Mouse (Mus musculus) neural tube, embryonic 13.5 days (tissue): ENCODE data around the gene Olfr1013. TPM values are rescaled to one million over a fixed set of nuclear protein-coding genes. Genes with fewer than 3 reads are reported as not detected.

Experiments
- ATAC-seq: fragments of 200-750 bp; cut with Nextera tagmentation; 2 replicates; pipeline ENCODE4 v1.8.0; 2017; ENCODE audit warnings: low read depth, mild to moderate bottlenecking, moderate TSS enrichment, moderate library complexity
- H3K27ac ChIP-seq: fragments of 300-500 bp; sonication (generic); replicated peaks from 2 replicates; pipeline ENCODE4 v1.5.1; 2015; ENCODE audit warnings: moderate library complexity, mild to moderate bottlenecking, inconsistent platforms
- H3K27me3 ChIP-seq: fragments of 300-500 bp; sonication (generic); 2 replicates; pipeline ENCODE4 v1.6.1; 2015; ENCODE audit warnings: mild to moderate bottlenecking, inconsistent platforms
- H3K36me3 ChIP-seq: fragments of 300-500 bp; sonication (generic); 2 replicates; pipeline ENCODE4 v1.6.1; 2015; ENCODE audit warnings: mild to moderate bottlenecking, inconsistent platforms
- H3K4me1 ChIP-seq: fragments of 300-500 bp; sonication (generic); replicated peaks from 2 replicates; pipeline ENCODE4 v1.6.1; 2015; ENCODE audit warnings: inconsistent platforms
- H3K4me2 ChIP-seq: fragments of 300-500 bp; sonication (generic); 2 replicates; pipeline ENCODE4 v1.6.1; 2015; ENCODE audit warnings: inconsistent platforms, mild to moderate bottlenecking, moderate library complexity
- H3K4me3 ChIP-seq: fragments of 300-500 bp; sonication (generic); 2 replicates; pipeline ENCODE4 v1.5.1; 2015; ENCODE audit warnings: mild to moderate bottlenecking, inconsistent platforms
- H3K9ac ChIP-seq: fragments of 300-500 bp; sonication (generic); 2 replicates; pipeline ENCODE4 v1.6.1; 2015; ENCODE audit warnings: moderate library complexity, mild to moderate bottlenecking, inconsistent platforms
- H3K9me3 ChIP-seq: fragments of 300-500 bp; sonication (generic); 2 replicates; pipeline ENCODE4 v1.6.1; 2016; ENCODE audit warnings: inconsistent platforms
- WGBS: fragments of 180-500 bp; shearing (Covaris S2); methylation state at CpG from one replicate; pipeline ENCODE4 v1.1.7; 2015; 5-methylcytosine and 5-hydroxymethylcytosine counted together
- polyA plus RNA-seq: library from polyadenylated mRNA; unstranded; fragments of >200 nt; fragmentation: Nextera tagmentation; extraction: Ambion mirVana; gene quantifications from 2 replicates; pipeline ENCODE4 v1.2.1, GENCODE M21; 2015

Olfr1013 gene
- not detected in 2 replicates for polyA plus RNA-seq

GRCm38 (mm10) chr2:85766798-85767197, at the start of gene Olfr1013:
Gene Olfr1013 (plus strand): TSS chr2:85767098.
- no peak within 1 kb of the TSS for H3K4me3 ChIP-seq
- no peak within 1 kb of the TSS for H3K27ac ChIP-seq
- H3K4me2 ChIP-seq = no peak within 1 kb of the TSS
- H3K9ac ChIP-seq = no peak within 1 kb of the TSS
- no peaks in the 10 kb centered on the region for H3K9me3 ChIP-seq
- H3K36me3 ChIP-seq = no peaks in the 10 kb centered on the region
- ATAC-seq = no peak
- H3K4me1 ChIP-seq = no peaks in the 10 kb centered on the region
- H3K27me3 ChIP-seq = no peaks in the 10 kb centered on the region

GRCm38 (mm10) chr2:85725793-85726192, 41.1 kb upstream of the Olfr1013 start:
- Histone ChIP-seq H3K4me3 (no peak overlapping the region), H3K4me2 (no peak overlapping the region), H3K9me3 (no peaks in the 10 kb centered on the region), H3K4me1 (no peaks in the 10 kb centered on the region), H3K27me3 (no peaks in the 10 kb centered on the region), H3K9ac (no peak overlapping the region), H3K36me3 (no peaks in the 10 kb centered on the region), H3K27ac (no peak overlapping the region)
- 13% methylated on average over 3 of the region's 3 CpGs for WGBS
- ATAC-seq = no peak

GRCm38 (mm10) chr2:85753822-85754221, 13.1 kb upstream of the Olfr1013 start:
- no peak for ATAC-seq
- Histone ChIP-seq H3K4me3 (no peak overlapping the region), H3K27me3 (no peaks in the 10 kb centered on the region), H3K4me1 (no peaks in the 10 kb centered on the region), H3K27ac (no peak overlapping the region), H3K9ac (no peak overlapping the region), H3K9me3 (no peaks in the 10 kb centered on the region), H3K36me3 (no peaks in the 10 kb centered on the region), H3K4me2 (no peak overlapping the region)
- WGBS = 88% methylated on average over 4 of the region's 4 CpGs

GRCm38 (mm10) chr2:85762666-85763065, 4.2 kb upstream of the Olfr1013 start, which contains the start of gene Olfr1012:
Gene Olfr1012 (minus strand): TSS chr2:85762766.
- ATAC-seq = no peak
- H3K4me2 ChIP-seq = no peak within 1 kb of the TSS
- no peaks in the 10 kb centered on the region for H3K36me3 ChIP-seq
- WGBS = 56% methylated on average over 1 of the region's 1 CpGs
- no peak within 1 kb of the TSS for H3K4me3 ChIP-seq
- no peak within 1 kb of the TSS for H3K9ac ChIP-seq
- H3K9me3 ChIP-seq = no peaks in the 10 kb centered on the region
- H3K27me3 ChIP-seq = no peaks in the 10 kb centered on the region
- H3K27ac ChIP-seq = no peak within 1 kb of the TSS
- no peaks in the 10 kb centered on the region for H3K4me1 ChIP-seq

GRCm38 (mm10) chr2:85772413-85772812, 5.5 kb downstream of the Olfr1013 start, which contains the start of gene Olfr1014:
Gene Olfr1014 (plus strand): TSS chr2:85772713.
- Histone ChIP-seq H3K27me3 (no peaks in the 10 kb centered on the region), H3K9ac (no peak within 1 kb of the TSS), H3K4me3 (no peak within 1 kb of the TSS), H3K9me3 (no peaks in the 10 kb centered on the region), H3K4me2 (no peak within 1 kb of the TSS), H3K4me1 (no peaks in the 10 kb centered on the region), H3K36me3 (no peaks in the 10 kb centered on the region), H3K27ac (no peak within 1 kb of the TSS)
- ATAC-seq = no peak

GRCm38 (mm10) chr2:85781717-85782116, 14.8 kb downstream of the Olfr1013 start, which contains the start of gene Olfr1015:
Gene Olfr1015 (plus strand): TSS chr2:85782017.
- no peaks in the 10 kb centered on the region for H3K36me3 ChIP-seq

GRCm38 (mm10) chr2:85792331-85792730, 25.4 kb downstream of the Olfr1013 start:
- no peak overlapping the region for H3K9ac ChIP-seq
- H3K27ac ChIP-seq = no peak overlapping the region
- ATAC-seq = no peak
- no peaks in the 10 kb centered on the region for H3K36me3 ChIP-seq
- H3K4me2 ChIP-seq = no peak overlapping the region
- H3K27me3 ChIP-seq = no peaks in the 10 kb centered on the region
- no peaks in the 10 kb centered on the region for H3K9me3 ChIP-seq
- 44% methylated on average over 2 of the region's 2 CpGs for WGBS
- H3K4me3 ChIP-seq = no peak overlapping the region
- H3K4me1 ChIP-seq = no peaks in the 10 kb centered on the region

More at GRCm38 (mm10) chr2:85781717-85782116, 14.8 kb downstream of the Olfr1013 start, which contains the start of gene Olfr1015:
- H3K4me3 ChIP-seq = no peak within 1 kb of the TSS
- no peak within 1 kb of the TSS for H3K27ac ChIP-seq
- H3K4me1 ChIP-seq = no peaks in the 10 kb centered on the region
- H3K27me3 ChIP-seq = no peaks in the 10 kb centered on the region
- ATAC-seq = no peak
- no peak within 1 kb of the TSS for H3K4me2 ChIP-seq
- H3K9me3 ChIP-seq = no peaks in the 10 kb centered on the region
- H3K9ac ChIP-seq = no peak within 1 kb of the TSS

- 92% methylated on average over 2 of the region's 2 CpGs for WGBS
- Histone ChIP-seq H3K9me3 (no peaks in the 10 kb centered on the region), H3K9ac (no peak within 1 kb of the TSS), H3K4me2 (no peak within 1 kb of the TSS), H3K36me3 (no peaks in the 10 kb centered on the region), H3K27me3 (no peaks in the 10 kb centered on the region), H3K4me3 (no peak within 1 kb of the TSS), H3K27ac (no peak within 1 kb of the TSS), H3K4me1 (no peaks in the 10 kb centered on the region)
- ATAC-seq = no peak
Observed at GRCm38 (mm10) chr2:85802444-85802843, 35.5 kb downstream of the Olfr1013 start, which contains the start of gene Olfr1016. Gene Olfr1016 (minus strand): TSS chr2:85802544.

- no peak overlapping the region for H3K4me2 ChIP-seq
- no peaks in the 10 kb centered on the region for H3K27me3 ChIP-seq
- H3K36me3 ChIP-seq = no peaks in the 10 kb centered on the region
- no peak for ATAC-seq
- H3K4me1 ChIP-seq = no peaks in the 10 kb centered on the region
- WGBS = 92% methylated on average over 4 of the region's 4 CpGs
- H3K4me3 ChIP-seq = no peak overlapping the region
- no peak overlapping the region for H3K9ac ChIP-seq
- H3K27ac ChIP-seq = no peak overlapping the region
- H3K9me3 ChIP-seq = no peaks in the 10 kb centered on the region
Observed at GRCm38 (mm10) chr2:85804501-85804900, 37.6 kb downstream of the Olfr1013 start.

GRCm38 (mm10) chr2:85818179-85818578, 51.3 kb downstream of the Olfr1013 start, which contains the start of gene Olfr1018:
Gene Olfr1018 (plus strand): TSS chr2:85818479.
- no peak within 1 kb of the TSS for H3K4me3 ChIP-seq
- H3K9me3 ChIP-seq = no peaks in the 10 kb centered on the region
- no peak within 1 kb of the TSS for H3K4me2 ChIP-seq
- no peak for ATAC-seq
- no peak within 1 kb of the TSS for H3K27ac ChIP-seq
- no peaks in the 10 kb centered on the region for H3K4me1 ChIP-seq
- H3K36me3 ChIP-seq = no peaks in the 10 kb centered on the region
- H3K27me3 ChIP-seq = no peaks in the 10 kb centered on the region
- H3K9ac ChIP-seq = no peak within 1 kb of the TSS

Other genes starting within 250 kb of the Olfr1013 start
- gene 4833423E24Rik, start 248.1 kb upstream of the Olfr1013 start, polyA plus RNA-seq = not detected in 2 replicates
- not detected in 2 replicates for gene Olfr996, start 187.9 kb upstream of the Olfr1013 start, polyA plus RNA-seq
- not detected in 2 replicates for gene Olfr998, start 178.2 kb upstream of the Olfr1013 start, polyA plus RNA-seq
- gene Olfr1000, start 155.2 kb upstream of the Olfr1013 start, polyA plus RNA-seq = not detected in 2 replicates
- not detected in 2 replicates for gene Olfr1002, start 116.4 kb upstream of the Olfr1013 start, polyA plus RNA-seq
- gene Olfr154, start 102.6 kb upstream of the Olfr1013 start, polyA plus RNA-seq = not detected in 2 replicates
- not detected in 2 replicates for gene Olfr1006, start 88.3 kb upstream of the Olfr1013 start, polyA plus RNA-seq
- not detected in 2 replicates for gene Olfr1008, start 77.7 kb upstream of the Olfr1013 start, polyA plus RNA-seq
- gene Olfr1009, start 51.7 kb upstream of the Olfr1013 start, polyA plus RNA-seq = not detected in 2 replicates
- gene Olfr1012, start 4.3 kb upstream of the Olfr1013 start, polyA plus RNA-seq = not detected in 2 replicates
- not detected in 2 replicates for gene Olfr1014, start 5.6 kb downstream of the Olfr1013 start, polyA plus RNA-seq
- gene Olfr1015, start 14.9 kb downstream of the Olfr1013 start, polyA plus RNA-seq = not detected in 2 replicates
- not detected in 2 replicates for gene Olfr1016, start 35.4 kb downstream of the Olfr1013 start, polyA plus RNA-seq
- gene Olfr1018, start 51.4 kb downstream of the Olfr1013 start, polyA plus RNA-seq = not detected in 2 replicates
- not detected in 2 replicates for gene Olfr1019, start 78.4 kb downstream of the Olfr1013 start, polyA plus RNA-seq
- gene Olfr1020, start 79.9 kb downstream of the Olfr1013 start, polyA plus RNA-seq = not detected in 2 replicates
- not detected in 2 replicates for gene Olfr1022, start 101.5 kb downstream of the Olfr1013 start, polyA plus RNA-seq
- gene Olfr1023, start 118.5 kb downstream of the Olfr1013 start, polyA plus RNA-seq = not detected in 2 replicates
- gene Olfr1024, start 138.0 kb downstream of the Olfr1013 start, polyA plus RNA-seq = not detected in 2 replicates
- not detected in 2 replicates for gene Olfr1025-ps1, start 148.1 kb downstream of the Olfr1013 start, polyA plus RNA-seq
- not detected in 2 replicates for gene Olfr1026, start 154.5 kb downstream of the Olfr1013 start, polyA plus RNA-seq
- not detected in 2 replicates for gene Olfr1028, start 183.3 kb downstream of the Olfr1013 start, polyA plus RNA-seq
- not detected in 2 replicates for gene Olfr1029, start 206.8 kb downstream of the Olfr1013 start, polyA plus RNA-seq
- not detected in 2 replicates for gene Olfr1030, start 212.2 kb downstream of the Olfr1013 start, polyA plus RNA-seq
- not detected in 2 replicates for gene Olfr1031, start 223.2 kb downstream of the Olfr1013 start, polyA plus RNA-seq
- gene Olfr1032, start 238.4 kb downstream of the Olfr1013 start, polyA plus RNA-seq = not detected in 2 replicates